Mouse (Mus musculus): ENCODE data around the gene Plcb2. TPM values are rescaled to one million over a fixed set of nuclear protein-coding genes. Genes with fewer than 3 reads are reported as not detected.

Plcb2 gene
- polyA plus RNA-seq, 1 experiment = not detected

GRCm38 (mm10) chr2:118659077-118659476 lies 69.2 kb downstream of the Plcb2 start:
- no peaks in the 10 kb centered on the region for H3K27me3 ChIP-seq (ENCODE audit: control insufficient read depth, insufficient read depth, low read length, poor library complexity, severe bottlenecking)
- no peaks in the 10 kb centered on the region for H3K9me3 ChIP-seq (replicated peaks; ENCODE audit: control insufficient read depth, insufficient read depth, low read length, poor library complexity, severe bottlenecking)
- TF ChIP-seq EP300 (IDR thresholded peaks at IDR 0.05; ENCODE audit: insufficient read depth, low read depth, low read length) (0 out of 2 replicates have a peak, but pooled peaks have one; percentile 17), CTCF (IDR thresholded peaks at IDR 0.05; ENCODE audit: low read depth, low read length) (no peak), POLR2A (IDR thresholded peaks at IDR 0.05; ENCODE audit: insufficient read depth, low read length) (no peak)
- H3K27ac ChIP-seq (ENCODE audit: insufficient read depth, low read length) = peak overlapping the region; percentile 86
- H3K4me1 ChIP-seq (ENCODE audit: control insufficient read depth, insufficient read depth, low read length) = peaks cover 11% of the 10 kb centered on the region
- H3K9ac ChIP-seq (ENCODE audit: low read depth, poor library complexity, severe bottlenecking) = no peak overlapping the region
- H3K36me3 ChIP-seq (ENCODE audit: control insufficient read depth, insufficient read depth, low read length, poor library complexity, severe bottlenecking) = no peaks in the 10 kb centered on the region
- no peak overlapping the region for H3K4me3 ChIP-seq (ENCODE audit: low read depth, low read length)

GRCm38 (mm10) chr2:118658457-118658856 lies 69.8 kb downstream of the Plcb2 start:
- no peak overlapping the region for H3K4me3 ChIP-seq (ENCODE audit: low read depth, low read length)
- TF ChIP-seq CTCF (IDR thresholded peaks at IDR 0.05; ENCODE audit: low read depth, low read length) (no peak), EP300 (IDR thresholded peaks at IDR 0.05; ENCODE audit: insufficient read depth, low read depth, low read length) (peak; percentile 65; the same call in 1 of the 2 replicates)
- H3K27ac ChIP-seq (ENCODE audit: insufficient read depth, low read length) = peak overlapping the region; percentile 86
- no peak overlapping the region for H3K9ac ChIP-seq (ENCODE audit: low read depth, poor library complexity, severe bottlenecking)
- no peaks in the 10 kb centered on the region for H3K9me3 ChIP-seq (replicated peaks; ENCODE audit: control insufficient read depth, insufficient read depth, low read length, poor library complexity, severe bottlenecking)
- no peaks in the 10 kb centered on the region for H3K27me3 ChIP-seq (ENCODE audit: control insufficient read depth, insufficient read depth, low read length, poor library complexity, severe bottlenecking)
- no peaks in the 10 kb centered on the region for H3K36me3 ChIP-seq (ENCODE audit: control insufficient read depth, insufficient read depth, low read length, poor library complexity, severe bottlenecking)
- H3K4me1 ChIP-seq (ENCODE audit: control insufficient read depth, insufficient read depth, low read length) = peaks cover 11% of the 10 kb centered on the region

Other genes with a start within 250 kb of the Plcb2 start
- gene Srp14, start 248.7 kb downstream of the Plcb2 start, polyA plus RNA-seq (2011; ENCODE audit: insufficient read depth, insufficient read length, low read depth, missing spikeins) = 126 and 142 TPM in 2 replicates
- gene Bmf, start 178.8 kb downstream of the Plcb2 start, polyA plus RNA-seq (2011; ENCODE audit: insufficient read depth, insufficient read length, low read depth, missing spikeins) = 21.7 and 22.1 TPM in 2 replicates
- 189 TPM in 2 replicates for gene Bub1b, start 130.2 kb downstream of the Plcb2 start, polyA plus RNA-seq (2011; ENCODE audit: insufficient read depth, insufficient read length, low read depth, missing spikeins)
- 2.1 and 2.3 TPM in 2 replicates for gene Pak6, start 65.1 kb downstream of the Plcb2 start, polyA plus RNA-seq (2011; ENCODE audit: insufficient read depth, insufficient read length, low read depth, missing spikeins)
- not detected in 2 replicates for gene Ankrd63, start 24.5 kb downstream of the Plcb2 start, polyA plus RNA-seq (2011; ENCODE audit: insufficient read depth, insufficient read length, low read depth, missing spikeins)
- gene Inafm2, start 17.3 kb upstream of the Plcb2 start, polyA plus RNA-seq (2011; ENCODE audit: insufficient read depth, insufficient read length, low read depth, missing spikeins) = 3.6 and 3.8 TPM in 2 replicates
- gene Ccdc9b, start 34.2 kb upstream of the Plcb2 start, polyA plus RNA-seq (2011; ENCODE audit: insufficient read depth, insufficient read length, low read depth, missing spikeins) = 0.38 and 0.51 TPM in 2 replicates
- gene Phgr1, start 44.3 kb upstream of the Plcb2 start, polyA plus RNA-seq (2011; ENCODE audit: insufficient read depth, insufficient read length, low read depth, missing spikeins) = not detected in 2 replicates
- gene Disp2, start 51.3 kb upstream of the Plcb2 start, polyA plus RNA-seq (2011; ENCODE audit: insufficient read depth, insufficient read length, low read depth, missing spikeins) = not detected in 2 replicates
- gene Knstrn, start 85.6 kb upstream of the Plcb2 start, polyA plus RNA-seq (2011; ENCODE audit: insufficient read depth, insufficient read length, low read depth, missing spikeins) = 119 and 127 TPM in 2 replicates
- 28.7 and 30.3 TPM in 2 replicates for gene Ivd, start 133.5 kb upstream of the Plcb2 start, polyA plus RNA-seq (2011; ENCODE audit: insufficient read depth, insufficient read length, low read depth, missing spikeins)
- 12.2 and 14.1 TPM in 2 replicates for gene Bahd1, start 171.9 kb upstream of the Plcb2 start, polyA plus RNA-seq (2011; ENCODE audit: insufficient read depth, insufficient read length, low read depth, missing spikeins)
- 9.3 and 10.3 TPM in 2 replicates for gene Chst14, start 198.1 kb upstream of the Plcb2 start, polyA plus RNA-seq (2011; ENCODE audit: insufficient read depth, insufficient read length, low read depth, missing spikeins)

Data from ES-Bruce4 (cell line).